Mouse (Mus musculus): ENCODE measurements at regions not wholly inside any gene's neighbourhood (a gene's known extent, or its start where the extent isn't known, plus 50 kb on each side); places are given as distances from the start of the nearest gene placed in this dataset.

DNA sequence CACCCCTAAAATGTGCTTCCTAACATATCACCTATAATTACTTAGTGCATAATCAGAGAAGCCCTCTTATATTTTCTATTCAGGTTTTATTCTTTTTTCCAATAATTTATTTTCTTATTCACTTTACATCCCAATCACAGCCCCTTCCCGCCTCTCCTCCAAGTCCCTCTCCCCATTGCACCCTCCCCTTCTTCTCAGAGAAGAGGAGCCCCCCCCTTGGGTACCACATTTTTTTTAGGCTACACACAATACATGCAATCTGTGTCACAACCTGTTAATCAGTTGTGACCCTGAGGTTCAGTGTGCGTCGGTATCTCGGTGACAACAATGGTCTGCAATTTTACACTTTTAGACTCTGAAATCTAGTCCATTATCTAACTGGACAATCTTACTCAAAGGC is 198.0 kb downstream of the Pik3r1 start:
- peaks cover 7% of the 10 kb centered on the region for H3K4me1 ChIP-seq (ENCODE audit: control insufficient read depth, insufficient read depth, low read length)
- H3K27ac ChIP-seq (ENCODE audit: insufficient read depth, low read depth, low read length) = no peak overlapping the region
- H3K4me3 ChIP-seq (ENCODE audit: insufficient read depth, low read length) = no peak overlapping the region
- TF ChIP-seq POLR2A (IDR thresholded peaks at IDR 0.05; ENCODE audit: borderline replicate concordance, low read depth, low read length) (no peak), CTCF (IDR thresholded peaks at IDR 0.05; ENCODE audit: low read depth, low read length) (no peak)

DNA sequence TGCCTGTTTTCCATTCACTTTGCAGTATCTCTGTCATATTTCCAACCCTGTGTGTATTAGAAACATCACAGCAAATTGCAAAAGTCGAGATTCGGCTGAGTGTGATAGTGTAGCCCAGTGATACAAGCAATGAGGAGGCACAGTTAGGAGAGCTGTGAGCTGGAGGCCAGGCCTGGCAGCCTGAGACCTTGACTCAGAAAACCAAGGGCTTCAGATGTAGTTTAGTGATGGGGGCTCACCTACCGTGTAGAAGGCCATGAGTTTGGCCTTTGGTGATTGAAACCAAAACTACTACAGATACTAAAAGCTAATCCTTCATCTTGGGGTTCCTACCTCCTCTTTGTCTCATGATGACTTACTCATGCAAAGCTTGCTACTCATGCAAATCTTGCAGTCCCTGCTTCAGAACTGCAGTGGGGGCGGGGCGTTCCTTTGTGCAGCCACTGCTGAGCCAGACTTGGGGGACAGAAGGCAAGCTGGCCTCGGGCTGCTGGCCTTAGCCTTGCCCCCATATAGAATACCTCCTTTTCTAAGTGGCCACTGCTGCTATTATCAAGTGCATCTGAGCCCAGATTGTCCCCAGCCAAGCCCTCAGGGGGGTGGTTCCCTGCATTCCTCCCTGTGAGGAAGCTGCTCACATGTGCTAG is 198.9 kb downstream of the Pik3r1 start:
- no peak overlapping the region for H3K27ac ChIP-seq (ENCODE audit: insufficient read depth, low read depth, low read length)

DNA sequence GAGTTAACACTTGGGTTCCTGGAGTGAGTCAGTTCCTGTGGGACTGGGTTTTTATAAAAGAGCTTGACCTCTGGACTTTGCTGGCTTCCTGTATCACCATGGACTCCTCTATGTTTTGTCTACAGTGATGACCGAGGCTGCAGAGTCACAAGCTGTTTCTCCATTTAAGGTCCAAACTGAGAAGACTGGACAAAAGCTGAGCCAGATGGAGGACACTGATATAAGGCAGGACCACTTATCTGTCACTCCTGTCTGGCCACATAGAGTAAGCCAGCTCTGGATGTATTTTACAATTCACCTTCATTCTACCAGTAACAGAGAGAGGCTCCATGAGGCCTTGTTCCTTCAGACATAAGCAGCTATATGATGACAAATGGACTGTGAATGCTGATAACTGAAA is 202.7 kb downstream of the Pik3r1 start:
- H3K4me3 ChIP-seq (ENCODE audit: insufficient read depth, low read length) = no peak overlapping the region
- TF ChIP-seq CTCF (IDR thresholded peaks at IDR 0.05; ENCODE audit: low read depth, low read length) (no peak), POLR2A (IDR thresholded peaks at IDR 0.05; ENCODE audit: borderline replicate concordance, low read depth, low read length) (no peak)
- peaks cover 7% of the 10 kb centered on the region for H3K4me1 ChIP-seq (ENCODE audit: control insufficient read depth, insufficient read depth, low read length)
- no peak overlapping the region for H3K27ac ChIP-seq (ENCODE audit: insufficient read depth, low read depth, low read length)

More for the DNA sequence above, 198.9 kb downstream of the Pik3r1 start:
- H3K4me3 ChIP-seq (ENCODE audit: insufficient read depth, low read length) = no peak overlapping the region
- peaks cover 7% of the 10 kb centered on the region for H3K4me1 ChIP-seq (ENCODE audit: control insufficient read depth, insufficient read depth, low read length)
- TF ChIP-seq POLR2A (IDR thresholded peaks at IDR 0.05; ENCODE audit: borderline replicate concordance, low read depth, low read length) (no peak), CTCF (IDR thresholded peaks at IDR 0.05; ENCODE audit: low read depth, low read length) (no peak)

DNA sequence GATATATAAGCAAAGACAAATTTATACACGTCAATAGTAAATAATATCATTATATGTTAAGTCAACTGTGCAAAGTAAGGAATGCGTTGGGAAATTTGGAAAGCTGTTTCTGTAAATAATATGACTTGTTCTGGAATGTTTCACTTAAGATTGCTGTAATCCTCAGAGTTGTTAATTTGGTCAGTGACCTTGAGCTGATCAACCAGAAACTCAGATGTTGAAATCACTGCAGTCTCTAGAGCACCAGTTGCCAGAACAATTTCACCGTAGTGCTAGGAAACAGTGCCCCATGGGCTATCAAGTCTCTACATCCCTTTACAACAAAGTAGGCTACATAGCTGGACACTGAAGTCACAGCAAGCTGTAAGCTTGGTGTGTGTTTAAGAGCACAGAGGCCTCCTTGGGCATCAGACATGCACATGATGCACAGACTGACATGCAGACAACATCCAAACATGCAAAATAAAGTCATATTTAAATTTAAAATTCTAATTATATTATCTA is 212.6 kb downstream of the Pik3r1 start:
- H3K4me3 ChIP-seq (ENCODE audit: insufficient read depth, low read length) = no peak overlapping the region
- TF ChIP-seq CTCF (IDR thresholded peaks at IDR 0.05; ENCODE audit: low read depth, low read length) (no peak), POLR2A (IDR thresholded peaks at IDR 0.05; ENCODE audit: borderline replicate concordance, low read depth, low read length) (no peak)
- 0 out of 2 replicates have a peak, but pooled peaks cover 2% of the 10 kb centered on the region for H3K4me1 ChIP-seq (ENCODE audit: control insufficient read depth, insufficient read depth, low read length)
- H3K27ac ChIP-seq (ENCODE audit: insufficient read depth, low read depth, low read length) = no peak overlapping the region

DNA sequence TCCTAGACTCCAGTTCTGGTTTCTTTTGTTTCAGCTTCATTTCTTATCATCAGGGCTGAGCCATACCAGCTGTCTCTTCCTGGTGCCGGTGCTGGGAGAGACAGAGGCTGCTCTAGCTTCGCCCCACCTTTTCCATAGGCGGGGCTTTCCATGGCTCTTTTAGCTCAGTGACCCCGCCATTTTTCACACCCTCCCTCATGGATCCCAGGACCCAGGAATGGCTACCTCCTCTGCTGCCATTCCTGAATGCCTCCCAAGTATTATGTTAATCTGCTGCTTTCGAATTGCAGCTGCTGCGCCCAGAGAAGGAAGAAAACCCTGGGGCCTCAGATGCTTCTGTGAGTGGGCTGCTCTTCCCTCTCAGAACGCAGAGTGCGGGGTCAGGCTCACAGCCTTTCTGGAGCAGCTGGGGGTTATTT is 214.9 kb downstream of the Pik3r1 start:
- H3K4me3 ChIP-seq (ENCODE audit: insufficient read depth, low read length) = no peak overlapping the region
- H3K4me1 ChIP-seq (ENCODE audit: control insufficient read depth, insufficient read depth, low read length) = 0 out of 2 replicates have a peak, but pooled peaks cover 2% of the 10 kb centered on the region
- H3K27ac ChIP-seq (ENCODE audit: insufficient read depth, low read depth, low read length) = no peak overlapping the region
- no peak for TF ChIP-seq CTCF (IDR thresholded peaks at IDR 0.05; ENCODE audit: low read depth, low read length)
- TF ChIP-seq POLR2A (IDR thresholded peaks at IDR 0.05; ENCODE audit: borderline replicate concordance, low read depth, low read length) = no peak

DNA sequence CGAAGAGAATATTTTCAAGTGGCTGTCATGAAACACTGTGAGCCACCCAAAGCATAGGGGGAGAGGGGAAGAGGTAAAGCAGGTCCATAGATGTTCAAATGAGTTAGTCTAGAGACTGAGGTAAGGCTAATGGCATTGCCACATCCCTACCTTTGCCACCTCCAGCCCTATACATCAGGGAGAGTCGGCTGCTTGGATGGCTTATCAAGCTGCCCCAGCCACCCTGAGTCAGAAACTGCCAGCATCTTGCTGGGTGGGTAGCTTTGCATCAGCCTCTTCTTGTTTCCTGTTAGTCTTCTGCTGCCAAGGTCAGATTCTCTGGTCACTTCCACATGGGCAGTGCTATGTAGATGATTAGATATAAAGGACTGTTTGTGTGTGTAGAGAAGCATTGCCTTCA is 215.6 kb downstream of the Pik3r1 start:
- Histone ChIP-seq H3K4me3 (ENCODE audit: insufficient read depth, low read length) (no peak overlapping the region), H3K27ac (ENCODE audit: insufficient read depth, low read depth, low read length) (no peak overlapping the region), H3K4me1 (ENCODE audit: control insufficient read depth, insufficient read depth, low read length) (peaks cover 5% of the 10 kb centered on the region)
- TF ChIP-seq POLR2A (IDR thresholded peaks at IDR 0.05; ENCODE audit: borderline replicate concordance, low read depth, low read length) = no peak
- TF ChIP-seq CTCF (IDR thresholded peaks at IDR 0.05; ENCODE audit: low read depth, low read length) = no peak

DNA sequence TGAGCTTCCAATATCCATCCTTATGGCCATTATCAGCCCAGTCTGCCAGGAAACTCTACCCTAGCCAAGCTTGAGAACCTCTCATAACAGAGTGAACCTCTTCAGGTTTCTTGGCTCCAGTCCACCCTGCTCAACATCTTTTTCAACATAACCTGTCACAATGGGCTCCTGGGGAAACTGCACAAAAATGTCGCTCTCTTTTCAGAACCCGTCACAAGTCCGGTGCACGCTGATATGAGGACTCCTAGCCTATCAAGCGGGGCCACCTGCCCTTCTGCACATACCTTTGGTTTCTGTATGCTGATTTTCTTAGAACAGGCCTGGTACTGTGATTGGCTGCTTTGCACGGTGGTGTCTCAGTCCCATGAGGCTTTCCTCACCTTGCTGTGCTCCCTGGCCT is 216.9 kb downstream of the Pik3r1 start:
- H3K4me1 ChIP-seq (ENCODE audit: control insufficient read depth, insufficient read depth, low read length) = peaks cover 5% of the 10 kb centered on the region
- no peak overlapping the region for H3K4me3 ChIP-seq (ENCODE audit: insufficient read depth, low read length)
- H3K27ac ChIP-seq (ENCODE audit: insufficient read depth, low read depth, low read length) = no peak overlapping the region
- TF ChIP-seq POLR2A (IDR thresholded peaks at IDR 0.05; ENCODE audit: borderline replicate concordance, low read depth, low read length) (no peak), CTCF (IDR thresholded peaks at IDR 0.05; ENCODE audit: low read depth, low read length) (no peak)

DNA sequence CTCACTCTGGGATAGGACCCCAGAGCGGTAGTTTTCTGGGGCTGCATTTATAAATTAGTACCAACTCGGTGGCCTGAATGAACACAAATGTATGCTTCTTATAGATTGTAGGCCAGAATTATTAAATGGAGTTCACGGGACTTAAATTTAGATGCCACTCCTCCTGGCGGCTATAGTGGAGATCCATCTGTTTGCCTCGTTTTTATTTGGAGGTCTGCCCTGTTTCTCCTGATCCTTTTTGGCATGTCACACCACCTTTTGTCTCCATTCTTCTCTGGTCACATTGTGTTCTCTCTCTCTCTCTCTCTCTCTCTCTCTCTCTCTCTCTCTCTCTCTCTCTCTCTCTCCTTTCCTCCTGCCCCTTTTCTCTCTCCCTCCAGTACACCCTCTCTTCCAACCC is 217.5 kb downstream of the Pik3r1 start:
- no peak overlapping the region for H3K4me3 ChIP-seq (ENCODE audit: insufficient read depth, low read length)
- no peak for TF ChIP-seq POLR2A (IDR thresholded peaks at IDR 0.05; ENCODE audit: borderline replicate concordance, low read depth, low read length)
- TF ChIP-seq CTCF (IDR thresholded peaks at IDR 0.05; ENCODE audit: low read depth, low read length) = no peak
- no peak overlapping the region for H3K27ac ChIP-seq (ENCODE audit: insufficient read depth, low read depth, low read length)
- peaks cover 5% of the 10 kb centered on the region for H3K4me1 ChIP-seq (ENCODE audit: control insufficient read depth, insufficient read depth, low read length)

DNA sequence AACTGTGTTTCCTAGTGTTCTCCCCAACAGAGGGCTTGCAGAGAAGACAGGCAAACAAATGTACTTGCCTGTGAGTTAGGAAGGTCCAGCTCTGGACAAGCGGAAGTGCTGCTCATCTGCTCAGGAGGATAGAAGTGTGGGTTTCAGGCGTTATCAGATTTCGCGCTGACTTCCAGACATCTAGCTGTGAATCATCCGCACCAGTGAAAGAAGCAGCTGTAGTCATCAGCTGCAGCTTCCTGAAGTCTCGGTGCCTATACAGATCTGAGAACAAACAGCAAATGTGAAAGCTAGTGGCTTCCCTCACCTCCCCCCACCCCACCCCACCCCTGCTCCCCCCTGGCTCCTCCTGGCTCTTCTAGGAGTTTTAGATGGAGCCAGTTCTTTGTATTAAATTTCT is 220.1 kb downstream of the Pik3r1 start:
- H3K4me3 ChIP-seq (ENCODE audit: insufficient read depth, low read length) = no peak overlapping the region
- no peak for TF ChIP-seq POLR2A (IDR thresholded peaks at IDR 0.05; ENCODE audit: borderline replicate concordance, low read depth, low read length)
- no peak for TF ChIP-seq CTCF (IDR thresholded peaks at IDR 0.05; ENCODE audit: low read depth, low read length)
- no peak overlapping the region for H3K27ac ChIP-seq (ENCODE audit: insufficient read depth, low read depth, low read length)
- H3K4me1 ChIP-seq (ENCODE audit: control insufficient read depth, insufficient read depth, low read length) = peaks cover 5% of the 10 kb centered on the region

DNA sequence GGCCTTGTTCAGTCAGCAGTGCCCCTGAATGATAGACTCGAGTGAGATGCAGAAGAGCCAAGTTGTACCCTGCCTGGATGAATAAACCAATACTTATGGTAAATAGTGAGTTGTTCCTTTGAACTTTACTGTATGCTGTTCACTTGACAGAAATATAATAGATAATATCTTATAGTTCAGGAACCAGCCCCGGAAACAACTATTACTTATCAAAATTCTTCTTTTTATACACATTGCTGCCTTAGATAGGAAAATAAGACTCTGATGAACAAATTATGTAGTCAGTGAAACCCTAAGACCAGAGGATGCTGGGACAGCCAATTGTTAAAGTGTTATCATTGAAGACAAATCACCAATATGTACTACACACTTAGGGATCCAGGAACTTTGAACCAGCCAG is 220.7 kb downstream of the Pik3r1 start:
- Histone ChIP-seq H3K4me1 (ENCODE audit: control insufficient read depth, insufficient read depth, low read length) (peaks cover 6% of the 10 kb centered on the region), H3K4me3 (ENCODE audit: insufficient read depth, low read length) (no peak overlapping the region), H3K27ac (ENCODE audit: insufficient read depth, low read depth, low read length) (no peak overlapping the region)
- TF ChIP-seq CTCF (IDR thresholded peaks at IDR 0.05; ENCODE audit: low read depth, low read length) (no peak), POLR2A (IDR thresholded peaks at IDR 0.05; ENCODE audit: borderline replicate concordance, low read depth, low read length) (no peak)

Data from bone marrow macrophage, adult 2 months (primary cell).